Mouse (Mus musculus) testis, adult 2 months (tissue): ENCODE data around the gene Trio.

ENCODE experiments used
- CTCF ChIP-seq: fragments of 200-500 bp; IDR thresholded peaks from 2 replicates; pipeline ENCODE4 v1.5.1; 2012; ENCODE audit warnings: low read depth, mild to moderate bottlenecking, inconsistent platforms, low read length, moderate library complexity; ENCODE audit not compliant: control insufficient read depth, insufficient read depth, insufficient replicate concordance
- POLR2A ChIP-seq: fragments of 200-500 bp; IDR thresholded peaks from 2 replicates; pipeline ENCODE4 v1.6.1; 2012; ENCODE audit warnings: low read depth, mild to moderate bottlenecking, inconsistent platforms, low read length, moderate library complexity; ENCODE audit not compliant: control insufficient read depth

DNA sequence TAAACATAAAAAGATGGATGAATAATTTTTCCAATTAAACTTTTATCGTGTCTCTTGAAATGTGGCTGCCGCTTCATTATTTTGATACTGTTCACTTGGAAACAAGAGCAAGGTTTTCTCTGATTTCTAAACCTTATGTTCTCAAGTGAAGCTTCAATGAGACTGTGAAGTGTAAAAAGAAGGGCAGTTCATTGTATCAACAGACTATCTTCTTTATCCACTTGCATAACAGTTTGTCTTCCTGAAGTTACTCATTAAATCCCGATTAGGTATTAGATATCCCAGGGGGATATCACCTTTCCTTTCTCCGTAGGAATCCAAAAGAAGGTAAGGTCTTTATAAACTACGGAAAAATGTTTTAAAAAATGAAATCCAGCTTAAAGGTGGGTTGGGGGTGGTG is 44.6 kb upstream of the Trio start:
- TF ChIP-seq CTCF, result no peak
- TF ChIP-seq POLR2A, result no peak
